Mouse (Mus musculus) layer of hippocampus, postnatal 25 days (tissue): ENCODE results near the gene Gm21985. TPM values are rescaled to one million over a fixed set of nuclear protein-coding genes. Genes with fewer than 3 reads are reported as not detected.
"Not testable (repeated sequence)": the region's sequence is repeated elsewhere in the genome, so short reads cannot be mapped to it uniquely, and the experiment has no call there.

Experiments
- DNase-seq, 2 experiments: peaks; one replicate each; pipeline ENCODE4 v3.0.0; 2022; ENCODE audit warnings: mixed read lengths in 2 of 2, low spot score in 1 of 2; ENCODE audit errors: extremely low spot score in 1 of 2
- total RNA-seq, 2 experiments: library from RNA; stranded (reverse); gene quantifications; 2 replicates each; pipeline ENCODE4 v1.2.3; 2021

Gm21985 gene
- total RNA-seq, 2 experiments from 2014 or later = 0.54 to 5.3 TPM

GRCm38 (mm10) chr2:112380131-112380530 is 114.0 kb downstream of the Gm21985 start:
- no peak for DNase-seq

- no peak for DNase-seq
These were observed 115.1 kb downstream of the Gm21985 start for GRCm38 (mm10) chr2:112381219-112381618.

GRCm38 (mm10) chr2:112390843-112391242 is 124.7 kb downstream of the Gm21985 start:
- DNase-seq = no peak

- DNase-seq = no peak
These were observed 125.4 kb downstream of the Gm21985 start for GRCm38 (mm10) chr2:112391346-112392000.

GRCm38 (mm10) chr2:112392689-112393088 is 126.6 kb downstream of the Gm21985 start:
- no peak for DNase-seq

GRCm38 (mm10) chr2:112393958-112394357 is 127.8 kb downstream of the Gm21985 start:
- no peak for DNase-seq

- no peak for DNase-seq
These were observed 130.5 kb downstream of the Gm21985 start for GRCm38 (mm10) chr2:112396649-112397048.

- no peak for DNase-seq
These were observed 140.9 kb downstream of the Gm21985 start for GRCm38 (mm10) chr2:112407030-112407429.

GRCm38 (mm10) chr2:112425308-112425707 is 159.2 kb downstream of the Gm21985 start:
- DNase-seq = no peak

GRCm38 (mm10) chr2:112428534-112428933 is 162.4 kb downstream of the Gm21985 start:
- DNase-seq = not testable (repeated sequence)

GRCm38 (mm10) chr2:112429665-112430064 is 163.6 kb downstream of the Gm21985 start:
- no peak for DNase-seq

- no peak for DNase-seq
These were observed 164.3 kb downstream of the Gm21985 start for GRCm38 (mm10) chr2:112430403-112430802.

- no peak for DNase-seq
These were observed 166.4 kb downstream of the Gm21985 start for GRCm38 (mm10) chr2:112432523-112432922.

GRCm38 (mm10) chr2:112433359-112433758 is 167.2 kb downstream of the Gm21985 start:
- DNase-seq = no peak

- DNase-seq = no peak
These were observed 170.2 kb downstream of the Gm21985 start for GRCm38 (mm10) chr2:112436292-112436691.

- no peak for DNase-seq
These were observed 171.5 kb downstream of the Gm21985 start for GRCm38 (mm10) chr2:112437589-112437988.

GRCm38 (mm10) chr2:112443491-112443890 is 177.4 kb downstream of the Gm21985 start:
- no peak for DNase-seq

- DNase-seq = no peak
These were observed 179.4 kb downstream of the Gm21985 start for GRCm38 (mm10) chr2:112445511-112445910.

- not testable (repeated sequence) for DNase-seq
These were observed 181.9 kb downstream of the Gm21985 start for GRCm38 (mm10) chr2:112448046-112448445.

GRCm38 (mm10) chr2:112448510-112449059 is 182.5 kb downstream of the Gm21985 start:
- DNase-seq = no peak

GRCm38 (mm10) chr2:112449597-112450296 is 183.6 kb downstream of the Gm21985 start:
- DNase-seq = peak in 1 of 2 experiments; percentile 13

GRCm38 (mm10) chr2:112452513-112452912 is 186.4 kb downstream of the Gm21985 start:
- not testable (repeated sequence) for DNase-seq
